Mouse (Mus musculus) kidney, postnatal 36 days (tissue): ENCODE measurements around the gene Gm29423.
"Not testable (repeated sequence)": the region's sequence is repeated elsewhere in the genome, so short reads cannot be mapped to it uniquely, and the experiment has no call there.

Experiments used
- DNase-seq, 2 experiments: peaks; one replicate each; pipeline ENCODE4 v3.0.0; 2021 to 2022; ENCODE audit warnings: mixed read lengths in 2 of 2

Gene Gm29423

DNA sequence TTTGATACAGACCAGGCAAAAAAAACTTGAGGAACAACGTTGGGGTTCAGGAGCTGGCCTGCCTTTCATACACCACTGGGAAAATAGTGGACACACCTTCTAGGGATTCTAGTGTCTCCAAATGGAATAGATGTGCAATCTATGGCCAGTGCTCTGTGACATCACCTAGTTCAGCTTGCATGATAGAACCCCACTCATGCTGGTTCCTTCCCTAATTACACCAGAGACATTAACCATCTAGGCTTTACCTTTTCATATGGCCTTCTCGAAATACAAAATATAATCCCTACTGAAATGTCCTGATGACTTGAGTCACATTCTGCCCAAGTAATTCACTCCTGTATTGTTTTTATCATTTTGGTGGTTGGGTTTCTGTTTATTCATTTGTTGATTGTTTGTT is at the start of gene Gm29423, which contains the start of gene Gm29644:
Gene Gm29423, minus strand, starts transcription at position 101 of the 400 bp plus-strand sequence.
Gene Gm29644, minus strand, starts transcription at position 157 of the 400 bp plus-strand sequence.
- not testable (repeated sequence) for DNase-seq

DNA sequence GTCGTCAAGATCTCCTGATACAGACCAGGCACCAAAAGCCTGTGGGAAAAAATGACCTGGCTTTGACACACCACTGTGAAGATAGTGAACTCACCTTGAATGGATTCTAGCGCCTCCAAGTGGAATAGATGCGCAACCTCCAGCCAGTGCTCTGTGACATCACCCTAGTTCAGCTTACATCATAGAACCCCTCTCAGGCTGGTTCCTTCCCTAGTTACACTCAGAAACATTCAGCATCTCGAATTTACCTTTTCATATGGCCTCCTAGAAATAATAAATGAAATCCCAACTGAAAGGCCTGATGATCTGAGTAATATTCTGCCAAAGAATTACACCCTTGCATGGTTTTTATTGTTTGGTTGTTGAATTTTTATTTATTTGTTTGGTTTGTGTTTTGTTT is 29.5 kb downstream of the Gm29423 start, which contains the start of gene Gm21118:
Gene Gm21118, minus strand, starts transcription at position 101 of the 400 bp plus-strand sequence.
- DNase-seq: not testable (repeated sequence)
